Mouse (Mus musculus) T-helper 1 cell (primary cell): ENCODE data around the gene 1700109H08Rik.
"Not testable (repeated sequence)": the region's sequence is repeated elsewhere in the genome, so short reads cannot be mapped to it uniquely, and the experiment has no call there.

Experiments
- in situ Hi-C: fragments of 300-600 bp; cut with MboI, MseI; formaldehyde crosslinking; loops from one replicate; pipeline ENCODE4 v1.15.1; 2025; ENCODE audit warnings: high pct_unique_total_duplicates

The 1700109H08Rik gene

GRCm38 (mm10) chr5:3598766-3599165, 27.4 kb downstream of the 1700109H08Rik start:
- in situ Hi-C loops: loop anchor here (5.0 to 25.0 kb wide), 3 partner anchors 204 to 489 kb away; partner anchors contain the start of genes Ankib1, Cdk6 and Krit1

- in situ Hi-C loops: no loop called here
Observed at GRCm38 (mm10) chr5:3600298-3600697, 28.9 kb downstream of the 1700109H08Rik start.

- in situ Hi-C loops: no loop called here
Observed at GRCm38 (mm10) chr5:3600790-3601189, 29.4 kb downstream of the 1700109H08Rik start.

- in situ Hi-C loops: no loop called here
Observed at GRCm38 (mm10) chr5:3607114-3607513, 35.7 kb downstream of the 1700109H08Rik start.

- in situ Hi-C loops: no loop called here
Observed at GRCm38 (mm10) chr5:3609241-3609640, 37.9 kb downstream of the 1700109H08Rik start.

GRCm38 (mm10) chr5:3611835-3612234, 40.5 kb downstream of the 1700109H08Rik start:
- in situ Hi-C loops: not testable (repeated sequence)

GRCm38 (mm10) chr5:3620486-3620885, 49.1 kb downstream of the 1700109H08Rik start:
- in situ Hi-C loops: no loop called here

- in situ Hi-C loops: no loop called here
Observed at GRCm38 (mm10) chr5:3630055-3630454, 58.7 kb downstream of the 1700109H08Rik start.

GRCm38 (mm10) chr5:3631512-3632271, 60.3 kb downstream of the 1700109H08Rik start:
- in situ Hi-C loops: no loop called here

- in situ Hi-C loops: no loop called here
Observed at GRCm38 (mm10) chr5:3632285-3632684, 60.9 kb downstream of the 1700109H08Rik start.

- in situ Hi-C loops: no loop called here
Observed at GRCm38 (mm10) chr5:3633315-3633714, 61.9 kb downstream of the 1700109H08Rik start.

GRCm38 (mm10) chr5:3633951-3634350, 62.6 kb downstream of the 1700109H08Rik start:
- in situ Hi-C loops: no loop called here
